Mouse (Mus musculus) liver, adult 2 months (tissue): ENCODE results near the gene Gabra5.

Experiments
- CTCF ChIP-seq: fragments of 200-500 bp; IDR thresholded peaks from 2 replicates; pipeline ENCODE4 v1.5.1; 2011; ENCODE audit warnings: low read depth, low read length, control low read depth
- POLR2A ChIP-seq: fragments of 200-500 bp; IDR thresholded peaks from 2 replicates; pipeline ENCODE4 v1.6.1; 2011; ENCODE audit warnings: low read length, control low read depth; ENCODE audit not compliant: insufficient read depth; ENCODE audit errors: extremely low read depth

DNA sequence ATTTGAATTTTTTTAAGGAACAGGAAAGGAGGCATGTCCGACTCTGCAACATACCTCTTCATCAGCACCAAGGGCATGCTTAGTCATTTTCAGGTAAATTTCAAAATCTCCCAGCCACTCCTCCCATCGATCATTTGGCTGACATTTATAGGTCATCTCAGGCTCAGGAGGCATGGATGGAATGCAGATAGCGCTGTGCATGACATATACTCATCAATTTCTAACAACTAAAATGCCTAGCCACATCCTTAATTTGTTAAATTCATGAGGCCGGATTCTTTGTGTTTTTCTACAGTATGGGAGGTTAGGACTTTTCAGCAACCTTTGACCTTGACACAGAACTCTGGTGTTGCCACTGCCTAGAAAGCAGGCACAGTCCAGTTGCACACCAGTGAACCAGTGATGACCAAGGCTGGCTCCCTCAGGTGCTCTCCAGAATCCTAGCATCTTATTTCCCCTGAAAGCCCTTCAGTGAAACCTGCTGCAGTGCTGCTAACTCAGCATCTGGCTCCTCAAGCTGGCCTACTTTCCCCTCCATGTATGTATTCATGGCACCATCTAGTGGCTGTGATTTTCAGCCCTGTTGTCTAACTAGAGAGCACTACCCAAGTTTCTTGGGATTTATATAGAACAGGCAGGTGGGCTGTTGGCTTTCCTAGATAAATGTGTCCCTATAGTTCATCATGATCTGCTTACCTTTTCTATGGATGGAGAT, 35.9 kb downstream of the Gabra5 start:
- TF ChIP-seq CTCF: no peak
- TF ChIP-seq POLR2A: no peak
